In genomic region chr19:58015741-58016140, GRCm38 (mm10) we compare ENCODE assay signal across 15 mouse cellular contexts.
DNase-seq lines count a peak whose midpoint lies in the region; TF ChIP-seq lines count a peak whose summit lies in the region.
"Had no signal": no experiment of that assay in that cellular context is flagged by ENCODE, and none has a peak within 500 bp of the region (broad histone marks: within the 10 kb centered on the region; RNA-seq: fewer than 3 reads in every experiment).

No protein-coding gene starts in this region.

- no peak overlapping the region for H3ac ChIP-seq in myocyte (ENCODE audit: control insufficient read depth, insufficient read length)

- peak overlapping the region; percentile 37; the same call in 1 of the 2 replicates for H3K27ac ChIP-seq in liver, adult 2 months (replicated peaks; ENCODE audit: insufficient read depth, low read depth, low read length)
- H3K27ac ChIP-seq: forebrain, embryonic 13.5 days; heart, embryonic 13.5 days; hindbrain, embryonic 12.5 days had no signal

- peaks cover 13% of the 10 kb centered on the region for H3K4me1 ChIP-seq in liver, adult 2 months (ENCODE audit: control insufficient read depth, insufficient read depth, low read length)
- H3K4me1 ChIP-seq: hindbrain, embryonic 12.5 days had no signal

- H3K27me3 ChIP-seq in liver, adult 2 months (ENCODE audit: control insufficient read depth, insufficient read depth, low read length), result no peaks in the 10 kb centered on the region
- no peaks in the 10 kb centered on the region for H3K27me3 ChIP-seq in myocyte (ENCODE audit: control insufficient read depth, insufficient read depth, insufficient read length)
- H3K27me3 ChIP-seq: embryonic facial prominence, embryonic 13.5 days; forebrain, embryonic 13.5 days; heart, embryonic 13.5 days; hindbrain, embryonic 12.5 days had no signal

- peak overlapping the region; percentile 58 for H3K4me2 ChIP-seq in myocyte (ENCODE audit: low read depth)
- H3K4me2 ChIP-seq: embryonic facial prominence, embryonic 13.5 days; forebrain, embryonic 13.5 days; heart, embryonic 13.5 days; hindbrain, embryonic 12.5 days had no signal

- 96% methylated on average over 6 of the region's 6 CpGs for WGBS in liver, adult 2 months

- H3K36me3 ChIP-seq in liver, adult 2 months (ENCODE audit: control insufficient read depth, insufficient read depth, low read length), result no peaks in the 10 kb centered on the region
- H3K36me3 ChIP-seq in myocyte (ENCODE audit: control insufficient read depth, insufficient read depth), result peaks cover 2% of the 10 kb centered on the region
- H3K36me3 ChIP-seq: embryonic facial prominence, embryonic 13.5 days; heart, embryonic 13.5 days; hindbrain, embryonic 12.5 days had no signal

- no peak for TF ChIP-seq CTCF in liver, adult 2 months (IDR thresholded peaks at IDR 0.05; ENCODE audit: low read depth, low read length)

- H3K9ac ChIP-seq in liver, adult 2 months (ENCODE audit: low read depth, low read length), result no peak overlapping the region
- H3K9ac ChIP-seq: embryonic facial prominence, embryonic 13.5 days; forebrain, embryonic 13.5 days; forebrain, postnatal 0 days; heart, embryonic 13.5 days; hindbrain, embryonic 12.5 days had no signal

- H3K4me3 ChIP-seq in liver, adult 2 months (ENCODE audit: insufficient read depth, low read depth, low read length), result no peak overlapping the region
- no peak overlapping the region for H3K4me3 ChIP-seq in myocyte
- H3K4me3 ChIP-seq: embryonic facial prominence, embryonic 13.5 days; forebrain, embryonic 13.5 days; heart, embryonic 13.5 days; hindbrain, embryonic 12.5 days had no signal

- H3K79me2 ChIP-seq in liver, adult 2 months (ENCODE audit: control insufficient read depth, insufficient read depth, low read length), result no peaks in the 10 kb centered on the region
- H3K79me2 ChIP-seq in myocyte (ENCODE audit: control insufficient read depth, insufficient read depth), result no peaks in the 10 kb centered on the region

- no peak for TF ChIP-seq POLR2A in liver, adult 2 months (IDR thresholded peaks at IDR 0.05; ENCODE audit: extremely low read depth, insufficient read depth, low read length)
- TF ChIP-seq POLR2A in myocyte (IDR thresholded peaks at IDR 0.05; ENCODE audit: insufficient read length, low read depth), result no peak

- intact Hi-C loops in heart, postnatal 10 days (cut with DNase I), result no loop called here

- peak; percentile 81 for DNase-seq in heart, adult 11 months
- no peak for DNase-seq in heart, postnatal 10 days
- no peak for DNase-seq in liver, adult 2 months (ENCODE audit: extremely low read depth, low read depth, low spot score)
- DNase-seq in liver, result no peak
- DNase-seq in adrenal gland, adult 18-20 months (ENCODE audit: low spot score in 2 of 2), result no peak
- DNase-seq: adrenal gland, postnatal 10 days; cerebellum, adult 11-12 months; cerebellum, adult 9-10 months; cerebellum, postnatal 25 days; forebrain, postnatal 0 days had no signal

TF ChIP-seq in myocyte, 11 proteins besides CTCF, POLR2A, EP300 and RAD21:
- no peak for TF ChIP-seq TCF12 (IDR thresholded peaks at IDR 0.05; ENCODE audit: insufficient read depth, poor library complexity, severe bottlenecking)
- no peak for TF ChIP-seq E2F4 (IDR thresholded peaks at IDR 0.05; ENCODE audit: insufficient read depth)
- no peak for TF ChIP-seq USF1 (IDR thresholded peaks at IDR 0.05; ENCODE audit: low read depth)
- TF ChIP-seq MAX (IDR thresholded peaks at IDR 0.05; ENCODE audit: low read depth), result no peak
- TF ChIP-seq SRF (IDR thresholded peaks at IDR 0.05; ENCODE audit: control insufficient read depth, insufficient read length, low read depth), result no peak
- TF ChIP-seq REST (IDR thresholded peaks at IDR 0.05; ENCODE audit: insufficient read depth, insufficient read length), result no peak
- TF ChIP-seq POLR2AphosphoS2 (IDR thresholded peaks at IDR 0.05; ENCODE audit: insufficient read length, low read depth), result no peak
- no peak for TF ChIP-seq TCF3 (IDR thresholded peaks at IDR 0.05; ENCODE audit: insufficient read length, low read depth)
- no peak for TF ChIP-seq MYOG (IDR thresholded peaks at IDR 0.05; ENCODE audit: control insufficient read depth in 1 of 3, insufficient read depth in 1 of 3, insufficient read length in 2 of 3, low read depth in 2 of 3)
- no peak for TF ChIP-seq MYOD1 (IDR thresholded peaks at IDR 0.05; ENCODE audit: control insufficient read depth in 1 of 3, insufficient read length in 2 of 3, low read depth in 2 of 3)
- TF ChIP-seq CEBPB (IDR thresholded peaks at IDR 0.05; ENCODE audit: insufficient read depth, poor library complexity, severe bottlenecking), result no peak
TF ChIP-seq in myocyte: peak in this region for 0.
